Mouse (Mus musculus) E14TG2a.4 (cell line): Measurements from ENCODE around the gene Trabd2b.

ENCODE experiments used
- H3K27me3 ChIP-seq: 2 replicates; pipeline ENCODE4 v1.6.1; 2014; ENCODE audit warnings: low read length, control low read depth; ENCODE audit not compliant: insufficient read depth
- H3K36me3 ChIP-seq: 2 replicates; pipeline ENCODE4 v1.6.1; 2014; ENCODE audit warnings: low read length, control low read depth; ENCODE audit not compliant: insufficient read depth
- H3K4me1 ChIP-seq: replicated peaks from 2 replicates; pipeline ENCODE4 v1.6.1; 2014; ENCODE audit warnings: low read depth, low read length, control low read depth
- H3K4me3 ChIP-seq: replicated peaks from 2 replicates; pipeline ENCODE4 v1.5.1; 2014; ENCODE audit warnings: mild to moderate bottlenecking, low read length
- H3K9me3 ChIP-seq: 2 replicates; pipeline ENCODE4 v1.6.1; 2014; ENCODE audit warnings: low read length, control low read depth
- CTCF ChIP-seq: conservative IDR thresholded peaks from 2 replicates; pipeline ENCODE4 v1.5.1; 2014; ENCODE audit warnings: low read length
- NANOG ChIP-seq: IDR thresholded peaks from 2 replicates; pipeline ENCODE4 v1.6.1; 2014; ENCODE audit warnings: borderline replicate concordance, low read length, mixed read lengths
- POU5F1 ChIP-seq: IDR thresholded peaks from 2 replicates; pipeline ENCODE4 v1.6.1; 2014; ENCODE audit warnings: low read length, borderline replicate concordance

Trabd2b gene

DNA sequence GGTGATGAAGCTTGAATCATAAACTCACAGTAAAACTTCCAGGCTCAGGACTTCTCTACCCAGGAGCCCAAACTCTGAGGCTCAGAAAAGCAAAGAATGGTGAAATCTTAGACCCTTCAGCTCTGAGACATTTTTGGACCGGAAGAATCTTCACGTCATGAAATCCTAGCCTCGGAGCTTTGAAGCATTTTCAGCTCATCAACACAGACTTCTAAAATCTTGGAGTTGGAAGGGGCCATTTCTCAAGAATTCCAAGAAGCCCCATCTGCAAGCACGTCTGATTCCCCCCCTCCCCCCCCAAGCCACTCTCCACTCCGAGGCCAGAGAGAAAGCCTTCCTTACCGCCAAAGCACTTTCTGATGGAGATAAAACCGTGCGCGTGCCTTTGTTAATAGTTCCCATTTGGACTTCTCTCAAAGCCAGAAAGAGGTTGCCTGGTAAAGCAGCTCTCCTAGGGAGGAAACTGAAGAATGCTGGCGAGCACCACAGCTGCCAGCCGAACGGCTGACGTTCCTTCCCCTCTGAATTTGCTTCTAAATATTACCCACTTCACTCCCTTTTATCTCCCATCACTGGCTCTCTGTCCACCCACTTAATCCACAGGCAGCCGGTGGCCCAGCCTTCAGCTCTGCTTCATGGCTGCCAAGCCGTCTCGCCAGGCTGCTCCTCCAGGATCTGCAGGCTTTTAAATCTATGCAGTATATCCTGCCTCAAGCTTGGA is 9.6 kb downstream of the Trabd2b start:
- no peak overlapping the region for H3K4me3 ChIP-seq
- peaks cover 33% of the 10 kb centered on the region for H3K27me3 ChIP-seq
- H3K9me3 ChIP-seq: no peaks in the 10 kb centered on the region
- no peaks in the 10 kb centered on the region for H3K4me1 ChIP-seq
- no peak for TF ChIP-seq CTCF
- TF ChIP-seq NANOG: no peak
- TF ChIP-seq POU5F1: no peak
- H3K36me3 ChIP-seq: no peaks in the 10 kb centered on the region

- no peak for TF ChIP-seq NANOG
- TF ChIP-seq CTCF: no peak
- no peak for TF ChIP-seq POU5F1
- no peaks in the 10 kb centered on the region for H3K36me3 ChIP-seq
- peaks cover 18% of the 10 kb centered on the region; the same call in 1 of the 2 replicates for H3K27me3 ChIP-seq
- H3K4me1 ChIP-seq: no peaks in the 10 kb centered on the region
- H3K4me3 ChIP-seq: no peak overlapping the region
- no peaks in the 10 kb centered on the region for H3K9me3 ChIP-seq
These were observed 13.6 kb downstream of the Trabd2b start for GRCm38 (mm10) chr4:114420154-114420553.

- TF ChIP-seq NANOG: no peak
- TF ChIP-seq POU5F1: no peak
- no peak for TF ChIP-seq CTCF
- H3K4me1 ChIP-seq: peaks cover 5% of the 10 kb centered on the region; the same call in 1 of the 2 replicates
- peaks cover 8% of the 10 kb centered on the region; the same call in 1 of the 2 replicates for H3K27me3 ChIP-seq
- H3K36me3 ChIP-seq: no peaks in the 10 kb centered on the region
- H3K9me3 ChIP-seq: no peaks in the 10 kb centered on the region
- H3K4me3 ChIP-seq: no peak overlapping the region
These were observed 16.6 kb downstream of the Trabd2b start for GRCm38 (mm10) chr4:114423084-114423483.

GRCm38 (mm10) chr4:114425808-114426207 is 19.3 kb downstream of the Trabd2b start:
- Histone ChIP-seq H3K36me3 (no peaks in the 10 kb centered on the region), H3K4me1 (peaks cover 5% of the 10 kb centered on the region; the same call in 1 of the 2 replicates), H3K9me3 (no peaks in the 10 kb centered on the region), H3K27me3 (peaks cover 2% of the 10 kb centered on the region; the same call in 1 of the 2 replicates), H3K4me3 (no peak overlapping the region)
- TF ChIP-seq POU5F1: no peak
- TF ChIP-seq CTCF: no peak
- no peak; the same call in 1 of the 2 replicates for TF ChIP-seq NANOG

- no peaks in the 10 kb centered on the region for H3K9me3 ChIP-seq
- no peaks in the 10 kb centered on the region for H3K36me3 ChIP-seq
- no peaks in the 10 kb centered on the region for H3K27me3 ChIP-seq
- no peaks in the 10 kb centered on the region for H3K4me1 ChIP-seq
- H3K4me3 ChIP-seq: no peak overlapping the region
- no peak for TF ChIP-seq CTCF
- no peak for TF ChIP-seq NANOG
- no peak for TF ChIP-seq POU5F1
These were observed 26.2 kb downstream of the Trabd2b start for GRCm38 (mm10) chr4:114432742-114433141.

GRCm38 (mm10) chr4:114433440-114433839 is 26.9 kb downstream of the Trabd2b start:
- H3K9me3 ChIP-seq: no peaks in the 10 kb centered on the region
- H3K27me3 ChIP-seq: no peaks in the 10 kb centered on the region
- no peak overlapping the region for H3K4me3 ChIP-seq
- TF ChIP-seq POU5F1: no peak
- no peak for TF ChIP-seq NANOG
- TF ChIP-seq CTCF: no peak
- H3K36me3 ChIP-seq: no peaks in the 10 kb centered on the region
- no peaks in the 10 kb centered on the region for H3K4me1 ChIP-seq

GRCm38 (mm10) chr4:114434766-114435165 is 28.2 kb downstream of the Trabd2b start:
- TF ChIP-seq NANOG: no peak
- TF ChIP-seq CTCF: no peak
- no peak for TF ChIP-seq POU5F1
- H3K4me1 ChIP-seq: no peaks in the 10 kb centered on the region

DNA sequence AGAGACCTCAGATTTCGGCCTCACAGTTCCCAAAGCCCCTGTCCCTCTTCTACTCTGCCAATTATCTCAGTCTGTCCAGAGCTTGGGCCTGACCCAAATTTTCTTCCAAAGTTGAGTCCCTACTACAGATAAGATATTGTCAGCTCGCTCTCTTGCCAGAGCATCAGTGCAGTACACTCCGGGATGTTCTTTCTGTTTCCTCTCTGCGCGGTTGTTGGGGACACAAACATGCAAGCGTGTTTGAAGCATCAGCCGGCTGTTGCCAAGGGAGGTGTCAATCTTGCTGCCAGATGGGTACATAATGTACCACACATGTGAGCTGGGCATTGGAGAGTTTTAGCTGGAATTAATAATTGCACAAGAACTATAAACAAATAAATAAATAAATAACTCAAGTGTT is 28.9 kb downstream of the Trabd2b start:
- Histone ChIP-seq H3K36me3 (no peaks in the 10 kb centered on the region), H3K4me3 (no peak overlapping the region), H3K4me1 (no peaks in the 10 kb centered on the region), H3K9me3 (no peaks in the 10 kb centered on the region), H3K27me3 (no peaks in the 10 kb centered on the region)
- TF ChIP-seq NANOG: no peak
- TF ChIP-seq POU5F1: no peak
- no peak for TF ChIP-seq CTCF

More at GRCm38 (mm10) chr4:114434766-114435165, 28.2 kb downstream of the Trabd2b start:
- Histone ChIP-seq H3K9me3 (no peaks in the 10 kb centered on the region), H3K4me3 (no peak overlapping the region), H3K36me3 (no peaks in the 10 kb centered on the region), H3K27me3 (no peaks in the 10 kb centered on the region)

DNA sequence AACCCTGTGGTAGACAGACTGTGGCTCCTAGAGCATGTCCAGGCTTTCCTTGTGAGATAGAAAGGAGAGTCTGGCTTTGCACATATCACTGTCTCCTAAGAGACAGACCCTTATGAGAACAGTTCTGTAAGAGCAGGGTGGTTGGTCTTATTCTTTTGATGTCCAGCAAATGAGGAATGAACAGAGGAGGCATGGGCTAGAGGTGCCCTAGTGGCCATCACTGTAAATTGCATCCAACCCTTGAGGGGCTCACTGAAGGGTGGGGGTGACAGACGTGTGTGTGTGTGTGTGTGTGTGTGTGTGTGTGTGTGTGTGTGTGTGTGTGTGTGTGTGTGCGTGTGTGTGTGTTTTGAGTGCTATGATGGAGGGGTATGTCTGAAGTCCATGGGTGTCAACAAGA is 32.2 kb downstream of the Trabd2b start:
- H3K4me3 ChIP-seq: no peak overlapping the region
- H3K27me3 ChIP-seq: no peaks in the 10 kb centered on the region
- H3K9me3 ChIP-seq: no peaks in the 10 kb centered on the region
- H3K4me1 ChIP-seq: no peaks in the 10 kb centered on the region
- H3K36me3 ChIP-seq: no peaks in the 10 kb centered on the region
- TF ChIP-seq NANOG (no peak), POU5F1 (no peak), CTCF (peak; percentile 22; the same call in 1 of the 2 replicates)
